Mouse (Mus musculus) megakaryocyte, embryonic 14.5 days (primary cell): ENCODE results near the gene Pdxp.

Experiments
- FLI1 ChIP-seq: IDR thresholded peaks from 2 replicates; pipeline ENCODE4 v1.6.1; 2012; ENCODE audit warnings: low read length, inconsistent platforms, mixed read lengths
- GATA1 ChIP-seq: IDR thresholded peaks from 3 replicates; pipeline ENCODE4 v1.6.1; 2012; ENCODE audit warnings: mixed read lengths, low read length, inconsistent platforms, borderline replicate concordance

- no peak for TF ChIP-seq GATA1
- no peak for TF ChIP-seq FLI1
These were observed 18.0 kb upstream of the Pdxp start for GRCm38 (mm10) chr15:78895741-78896140.
